Comparison of ENCODE assay signal across 21 mouse cellular contexts in genomic region chr8:108281981-108282380, GRCm38 (mm10).
DNase-seq lines count a peak whose midpoint lies in the region; ATAC-seq and TF ChIP-seq lines count a peak whose summit lies in the region.
"Had no signal": no experiment of that assay in that cellular context is flagged by ENCODE, and none has a peak within 500 bp of the region (broad histone marks: within the 10 kb centered on the region; RNA-seq: fewer than 3 reads in every experiment).

No protein-coding gene starts in this region.

- no peaks in the 10 kb centered on the region for H3K9me3 ChIP-seq in forebrain, embryonic 15.5 days
- no peaks in the 10 kb centered on the region for H3K9me3 ChIP-seq in forebrain, embryonic 11.5 days (ENCODE audit: control insufficient read depth, low read length)
- no peaks in the 10 kb centered on the region for H3K9me3 ChIP-seq in neural tube, embryonic 13.5 days
- no peaks in the 10 kb centered on the region for H3K9me3 ChIP-seq in hindbrain, embryonic 14.5 days (ENCODE audit: control insufficient read depth, low read length)
- H3K9me3 ChIP-seq in midbrain, postnatal 0 days (ENCODE audit: low read length), result no peaks in the 10 kb centered on the region
- H3K9me3 ChIP-seq: limb, embryonic 13.5 days; liver, embryonic 15.5 days; stomach, embryonic 15.5 days had no signal

- DNase-seq in forebrain, embryonic 11.5 days (ENCODE audit: low spot score), result no peak
- DNase-seq in neural tube, embryonic 10.5 days (ENCODE audit: extremely low spot score, low spot score), result no peak
- DNase-seq in hindbrain, embryonic 14.5 days (ENCODE audit: low spot score), result no peak
- no peak for DNase-seq in midbrain, postnatal 0 days (ENCODE audit: low spot score)
- DNase-seq in MN1 (ENCODE audit: low spot score), result no peak
- no peak for DNase-seq in T-cell, adult 2 months (ENCODE audit: low spot score)
- DNase-seq: adrenal gland, postnatal 10 days; cerebellum, adult 18-20 months; gastrocnemius, adult 2 months; heart, adult 11 months; kidney, adult 8-10 months; kidney, postnatal 25 days had no signal

- H3K4me1 ChIP-seq in forebrain, embryonic 15.5 days, result peaks cover 3% of the 10 kb centered on the region
- H3K4me1 ChIP-seq in forebrain, embryonic 11.5 days (replicated peaks; ENCODE audit: control insufficient read depth, insufficient read depth, low read length), result no peaks in the 10 kb centered on the region
- no peaks in the 10 kb centered on the region; the same call in 1 of the 2 replicates for H3K4me1 ChIP-seq in neural tube, embryonic 13.5 days (replicated peaks)
- no peaks in the 10 kb centered on the region; the same call in 1 of the 2 replicates for H3K4me1 ChIP-seq in hindbrain, embryonic 14.5 days (replicated peaks; ENCODE audit: control insufficient read depth, insufficient read depth, low read length)
- no peaks in the 10 kb centered on the region for H3K4me1 ChIP-seq in midbrain, postnatal 0 days (ENCODE audit: insufficient read depth, low read length)
- H3K4me1 ChIP-seq: liver, embryonic 15.5 days; stomach, embryonic 15.5 days had no signal

- H3K36me3 ChIP-seq in forebrain, embryonic 15.5 days, result no peaks in the 10 kb centered on the region
- H3K36me3 ChIP-seq in forebrain, embryonic 11.5 days (ENCODE audit: control insufficient read depth, insufficient read depth, low read length), result no peaks in the 10 kb centered on the region
- H3K36me3 ChIP-seq in neural tube, embryonic 13.5 days, result no peaks in the 10 kb centered on the region
- H3K36me3 ChIP-seq in hindbrain, embryonic 14.5 days (replicated peaks; ENCODE audit: control insufficient read depth, insufficient read depth), result no peaks in the 10 kb centered on the region
- H3K36me3 ChIP-seq in midbrain, postnatal 0 days (ENCODE audit: insufficient read depth, low read length), result no peaks in the 10 kb centered on the region
- H3K36me3 ChIP-seq: limb, embryonic 13.5 days; liver, embryonic 15.5 days; stomach, embryonic 15.5 days had no signal

- H3K4me3 ChIP-seq in forebrain, embryonic 15.5 days, result no peak overlapping the region
- no peak overlapping the region for H3K4me3 ChIP-seq in forebrain, embryonic 11.5 days (ENCODE audit: low read depth, low read length)
- no peak overlapping the region for H3K4me3 ChIP-seq in neural tube, embryonic 13.5 days
- H3K4me3 ChIP-seq in hindbrain, embryonic 14.5 days (replicated peaks; ENCODE audit: low read length), result no peak overlapping the region
- no peak overlapping the region for H3K4me3 ChIP-seq in midbrain, postnatal 0 days (ENCODE audit: low read depth, low read length)
- H3K4me3 ChIP-seq: erythroblast, embryonic 14.5 days; gastrocnemius, adult 2 months; limb, embryonic 13.5 days; liver, embryonic 15.5 days; stomach, embryonic 15.5 days had no signal

- H3K27ac ChIP-seq in forebrain, embryonic 15.5 days (replicated peaks), result 0 out of 2 replicates have a peak overlapping the region, but pooled peaks have one; percentile 27
- H3K27ac ChIP-seq in forebrain, embryonic 11.5 days (ENCODE audit: low read depth, low read length), result no peak overlapping the region
- peak overlapping the region; percentile 52 for H3K27ac ChIP-seq in neural tube, embryonic 13.5 days (replicated peaks)
- peak overlapping the region; percentile 73 for H3K27ac ChIP-seq in hindbrain, embryonic 14.5 days
- H3K27ac ChIP-seq in midbrain, postnatal 0 days (ENCODE audit: low read depth, low read length), result peak overlapping the region; percentile 44; the same call in 1 of the 2 replicates
- H3K27ac ChIP-seq: gastrocnemius, adult 2 months; limb, embryonic 13.5 days; liver, embryonic 15.5 days; macrophage; stomach, embryonic 15.5 days had no signal

- peaks cover 8% of the 10 kb centered on the region; the same call in 1 of the 2 replicates for H3K27me3 ChIP-seq in forebrain, embryonic 15.5 days
- no peaks in the 10 kb centered on the region for H3K27me3 ChIP-seq in forebrain, embryonic 11.5 days (ENCODE audit: control insufficient read depth, insufficient read depth, low read length)
- no peaks in the 10 kb centered on the region for H3K27me3 ChIP-seq in neural tube, embryonic 13.5 days
- H3K27me3 ChIP-seq in hindbrain, embryonic 14.5 days (ENCODE audit: control insufficient read depth, insufficient read depth, low read length), result no peaks in the 10 kb centered on the region
- no peaks in the 10 kb centered on the region for H3K27me3 ChIP-seq in midbrain, postnatal 0 days (ENCODE audit: insufficient read depth, low read length)
- H3K27me3 ChIP-seq: CH12.LX; limb, embryonic 13.5 days; liver, embryonic 15.5 days; stomach, embryonic 15.5 days had no signal

- TF ChIP-seq CTCF in midbrain, postnatal 0 days (IDR thresholded peaks at IDR 0.05), result no peak

- H3K4me2 ChIP-seq in forebrain, embryonic 15.5 days (replicated peaks), result no peak overlapping the region
- no peak overlapping the region for H3K4me2 ChIP-seq in forebrain, embryonic 11.5 days (ENCODE audit: low read depth, low read length, severe bottlenecking)
- no peak overlapping the region for H3K4me2 ChIP-seq in neural tube, embryonic 13.5 days
- H3K4me2 ChIP-seq in hindbrain, embryonic 14.5 days (replicated peaks), result 0 out of 2 replicates have a peak overlapping the region, but pooled peaks have one; percentile 15
- no peak overlapping the region for H3K4me2 ChIP-seq in midbrain, postnatal 0 days (ENCODE audit: low read depth, low read length, poor library complexity, severe bottlenecking)
- H3K4me2 ChIP-seq: limb, embryonic 13.5 days; liver, embryonic 15.5 days; stomach, embryonic 15.5 days had no signal

- ATAC-seq in forebrain, embryonic 15.5 days (replicated peaks), result no peak
- no peak for ATAC-seq in forebrain, embryonic 11.5 days (replicated peaks; ENCODE audit: low FRiP score)
- ATAC-seq in neural tube, embryonic 13.5 days (ENCODE audit: low read depth), result no peak
- ATAC-seq in hindbrain, embryonic 14.5 days (ENCODE audit: low FRiP score), result no peak
- ATAC-seq in midbrain, postnatal 0 days (ENCODE audit: low FRiP score), result no peak
- ATAC-seq: inflammation-experienced regulatory T-cells, adult 6 months had no signal

- 70% methylated on average over 12 of the region's 12 CpGs for WGBS in forebrain, embryonic 15.5 days
- WGBS in forebrain, embryonic 11.5 days, result 75% methylated on average over 12 of the region's 12 CpGs
- 70% methylated on average over 12 of the region's 12 CpGs for WGBS in neural tube, embryonic 13.5 days
- WGBS in hindbrain, embryonic 14.5 days, result 63% methylated on average over 12 of the region's 12 CpGs
- 55% methylated on average over 12 of the region's 12 CpGs for WGBS in midbrain, postnatal 0 days

- H3K9ac ChIP-seq in forebrain, embryonic 15.5 days (replicated peaks), result no peak overlapping the region
- no peak overlapping the region for H3K9ac ChIP-seq in forebrain, embryonic 11.5 days (ENCODE audit: low read length)
- H3K9ac ChIP-seq in neural tube, embryonic 13.5 days, result no peak overlapping the region
- H3K9ac ChIP-seq in hindbrain, embryonic 14.5 days, result no peak overlapping the region
- H3K9ac ChIP-seq in midbrain, postnatal 0 days (replicated peaks; ENCODE audit: low read length, poor library complexity, severe bottlenecking), result no peak overlapping the region
- H3K9ac ChIP-seq: limb, embryonic 13.5 days; liver, embryonic 15.5 days; stomach, embryonic 15.5 days had no signal
